Mouse (Mus musculus) granulocyte monocyte progenitor cell, adult 5-6 weeks (primary cell): ENCODE measurements at regions not wholly inside any gene's neighbourhood (a gene's known extent, or its start where the extent isn't known, plus 50 kb on each side); places are given as distances from the start of the nearest gene placed in this dataset.
"Not testable (repeated sequence)": the region's sequence is repeated elsewhere in the genome, so short reads cannot be mapped to it uniquely, and the experiment has no call there.

Source experiments
- ATAC-seq: replicated peaks from 2 replicates; pipeline ENCODE4 v1.8.0; 2016; ENCODE audit warnings: mild to moderate bottlenecking, moderate TSS enrichment, inconsistent platforms; ENCODE audit not compliant: poor library complexity, severe bottlenecking

- no peak for ATAC-seq
Measured at GRCm38 (mm10) chr4:89621260-89621659, 58.0 kb upstream of the Dmrta1 start.

- ATAC-seq: no peak
Measured at GRCm38 (mm10) chr4:89604721-89605120, 74.5 kb upstream of the Dmrta1 start.

GRCm38 (mm10) chr4:89575529-89575928 is 103.7 kb upstream of the Dmrta1 start:
- no peak for ATAC-seq

- peak; percentile 74 for ATAC-seq
Measured at GRCm38 (mm10) chr4:89554711-89555466, 124.3 kb upstream of the Dmrta1 start.

- peak; percentile 71 for ATAC-seq
Measured at GRCm38 (mm10) chr4:89552556-89552955, 126.7 kb upstream of the Dmrta1 start.

GRCm38 (mm10) chr4:89550515-89550914 is 128.7 kb upstream of the Dmrta1 start:
- no peak for ATAC-seq

- peak; percentile 76 for ATAC-seq
Measured at GRCm38 (mm10) chr4:89532462-89532861, 146.8 kb upstream of the Dmrta1 start.

- ATAC-seq: no peak
Measured at GRCm38 (mm10) chr4:89530050-89530911, 149.0 kb upstream of the Dmrta1 start.

GRCm38 (mm10) chr4:89527966-89528365 is 151.3 kb upstream of the Dmrta1 start:
- ATAC-seq: no peak

GRCm38 (mm10) chr4:89527326-89527725 is 151.9 kb upstream of the Dmrta1 start:
- no peak for ATAC-seq

- not testable (repeated sequence) for ATAC-seq
Measured at GRCm38 (mm10) chr4:89525525-89525924, 153.7 kb upstream of the Dmrta1 start.

- peak; percentile 95 for ATAC-seq
Measured at GRCm38 (mm10) chr4:89524260-89525200, 154.7 kb upstream of the Dmrta1 start.

GRCm38 (mm10) chr4:89523423-89524259 is 155.6 kb upstream of the Dmrta1 start:
- no peak for ATAC-seq

GRCm38 (mm10) chr4:89518027-89518426 is 161.2 kb upstream of the Dmrta1 start:
- ATAC-seq: no peak

GRCm38 (mm10) chr4:89515823-89516411 is 163.3 kb upstream of the Dmrta1 start:
- peak; percentile 40 for ATAC-seq

GRCm38 (mm10) chr4:89514981-89515380 is 164.3 kb upstream of the Dmrta1 start:
- ATAC-seq: peak; percentile 50; the same call in 1 of the 2 replicates

GRCm38 (mm10) chr4:89510593-89510992 is 168.6 kb upstream of the Dmrta1 start:
- ATAC-seq: no peak

GRCm38 (mm10) chr4:89509655-89510391 is 169.4 kb upstream of the Dmrta1 start:
- no peak for ATAC-seq
